Mouse (Mus musculus) thymus, adult 2 months (tissue): ENCODE measurements around the gene Fbxl16.

ENCODE experiments used
- CTCF ChIP-seq: fragments of 200-500 bp; IDR thresholded peaks from 2 replicates; pipeline ENCODE4 v1.5.1; 2012; ENCODE audit warnings: mild to moderate bottlenecking, control low read depth, low read length, moderate library complexity, borderline replicate concordance; ENCODE audit not compliant: control insufficient read depth, poor library complexity, insufficient read depth; ENCODE audit errors: extremely low read depth
- POLR2A ChIP-seq: fragments of 200-500 bp; IDR thresholded peaks from 2 replicates; pipeline ENCODE4 v1.6.1; 2012; ENCODE audit warnings: mild to moderate bottlenecking, low read length, control low read depth, moderate library complexity; ENCODE audit not compliant: control insufficient read depth, poor library complexity, insufficient read depth; ENCODE audit errors: extremely low read depth

DNA sequence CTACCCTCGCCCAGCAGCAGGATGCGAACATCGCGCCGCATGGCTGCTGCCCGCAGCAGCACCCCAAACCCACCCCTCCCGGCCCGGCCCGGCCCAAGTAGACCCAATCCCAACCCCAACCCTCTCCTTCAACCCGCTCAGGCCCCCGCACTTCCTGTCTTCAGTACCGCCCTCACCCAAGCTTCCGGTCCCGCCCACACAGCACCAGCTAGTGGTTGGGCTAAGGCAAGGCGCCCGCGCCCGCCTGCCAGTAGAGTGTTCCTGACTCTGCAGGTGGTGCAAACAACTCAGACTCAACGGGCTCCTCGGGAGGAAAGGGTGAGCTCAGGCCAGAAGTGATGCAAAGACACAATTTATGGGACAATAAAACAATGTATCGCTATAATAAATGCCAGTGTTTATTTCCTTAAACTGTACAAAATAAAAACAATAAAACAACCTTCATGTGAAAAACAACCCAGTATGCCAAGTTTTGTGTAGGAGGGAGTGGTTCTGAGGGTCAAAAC lies 35.6 kb downstream of the Fbxl16 start, which contains the start of gene Rhot2:
- peak; percentile 78 for TF ChIP-seq POLR2A
- TF ChIP-seq CTCF = peak; percentile 65; the same call in 1 of the 2 replicates
